Mouse (Mus musculus) c-Kit-positive CD71-negative TER-119-negative erythroid progenitor cells, embryonic 14.5 days (primary cell): ENCODE results near the gene Ucma.

ENCODE experiments used
- DNase-seq: peaks from one replicate; pipeline ENCODE4 v3.0.0-alpha.2; 2013; ENCODE audit warnings: low read depth

The Ucma gene

GRCm38 (mm10) chr2:5001266-5001665 is 25.3 kb downstream of the Ucma start:
- no peak for DNase-seq

GRCm38 (mm10) chr2:5007107-5007506 is 31.2 kb downstream of the Ucma start:
- no peak for DNase-seq

- no peak for DNase-seq
These were observed 36.1 kb downstream of the Ucma start for GRCm38 (mm10) chr2:5011898-5012490.

GRCm38 (mm10) chr2:5012491-5013324 is 36.8 kb downstream of the Ucma start, which contains the start of gene Mcm10:
Mcm10 (minus strand) TSS chr2:5012791.
- DNase-seq: peak; percentile 98

GRCm38 (mm10) chr2:5014616-5015015 is 38.7 kb downstream of the Ucma start:
- DNase-seq: no peak

- no peak for DNase-seq
These were observed 39.6 kb downstream of the Ucma start for GRCm38 (mm10) chr2:5015527-5015926.

GRCm38 (mm10) chr2:5016922-5017321 is 41.0 kb downstream of the Ucma start:
- DNase-seq: no peak

- no peak for DNase-seq
These were observed 43.8 kb downstream of the Ucma start for GRCm38 (mm10) chr2:5019708-5020107.

GRCm38 (mm10) chr2:5023275-5023674 is 47.4 kb downstream of the Ucma start:
- no peak for DNase-seq

GRCm38 (mm10) chr2:5023699-5024399 is 47.9 kb downstream of the Ucma start:
- no peak for DNase-seq

GRCm38 (mm10) chr2:5025162-5025733 is 49.3 kb downstream of the Ucma start:
- DNase-seq: no peak

GRCm38 (mm10) chr2:5027057-5027456 is 51.1 kb downstream of the Ucma start:
- DNase-seq: no peak

- DNase-seq: no peak
These were observed 52.1 kb downstream of the Ucma start for GRCm38 (mm10) chr2:5028047-5028446.

- DNase-seq: no peak
These were observed 53.9 kb downstream of the Ucma start for GRCm38 (mm10) chr2:5029808-5030207.

GRCm38 (mm10) chr2:5031215-5031614 is 55.3 kb downstream of the Ucma start:
- no peak for DNase-seq

GRCm38 (mm10) chr2:5032665-5033064 is 56.7 kb downstream of the Ucma start:
- DNase-seq: no peak

- DNase-seq: no peak
These were observed 57.9 kb downstream of the Ucma start for GRCm38 (mm10) chr2:5033546-5034420.

GRCm38 (mm10) chr2:5034801-5035200 is 58.9 kb downstream of the Ucma start:
- DNase-seq: no peak

- no peak for DNase-seq
These were observed 59.3 kb downstream of the Ucma start for GRCm38 (mm10) chr2:5035241-5035640.
